Mouse (Mus musculus) monocyte, adult 2 months (primary cell): Measurements from ENCODE around the gene Ide.

Source experiments
- DNase-seq, 2 experiments: peaks; one replicate each; pipeline ENCODE4 v3.0.0; 2022; ENCODE audit warnings: low spot score in 2 of 2, low read depth in 1 of 2

Ide gene

GRCm38 (mm10) chr19:37337752-37338151 lies at the start of gene Ide:
Gene Ide, minus strand, starts transcription at chr19:37337852.
- DNase-seq: no peak

GRCm38 (mm10) chr19:37386126-37386525 lies 48.5 kb upstream of the Ide start:
- DNase-seq: no peak

- no peak for DNase-seq
These were observed 41.2 kb upstream of the Ide start for GRCm38 (mm10) chr19:37378816-37379215.

GRCm38 (mm10) chr19:37377404-37377990 lies 39.8 kb upstream of the Ide start:
- no peak for DNase-seq

DNA sequence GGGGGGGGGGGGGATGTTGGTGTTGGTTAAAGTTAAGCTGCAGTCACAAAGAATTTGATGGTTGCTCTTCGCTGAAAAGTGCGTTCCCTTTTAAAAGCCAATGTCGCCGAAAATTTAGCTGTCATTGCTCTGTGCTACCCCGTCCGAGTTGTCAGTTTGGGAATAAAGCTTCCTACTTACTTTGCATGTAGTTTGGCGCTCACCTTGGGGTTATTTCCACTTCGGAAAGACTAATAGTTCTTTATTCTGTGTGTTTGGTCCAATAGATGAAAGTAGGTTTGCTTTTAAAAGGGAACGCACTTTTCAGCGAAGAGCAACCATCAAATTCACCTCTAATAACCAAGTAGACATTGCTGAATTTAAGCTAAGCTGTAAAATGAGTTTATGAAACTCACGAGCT lies 39.2 kb upstream of the Ide start:
- no peak for DNase-seq

DNA sequence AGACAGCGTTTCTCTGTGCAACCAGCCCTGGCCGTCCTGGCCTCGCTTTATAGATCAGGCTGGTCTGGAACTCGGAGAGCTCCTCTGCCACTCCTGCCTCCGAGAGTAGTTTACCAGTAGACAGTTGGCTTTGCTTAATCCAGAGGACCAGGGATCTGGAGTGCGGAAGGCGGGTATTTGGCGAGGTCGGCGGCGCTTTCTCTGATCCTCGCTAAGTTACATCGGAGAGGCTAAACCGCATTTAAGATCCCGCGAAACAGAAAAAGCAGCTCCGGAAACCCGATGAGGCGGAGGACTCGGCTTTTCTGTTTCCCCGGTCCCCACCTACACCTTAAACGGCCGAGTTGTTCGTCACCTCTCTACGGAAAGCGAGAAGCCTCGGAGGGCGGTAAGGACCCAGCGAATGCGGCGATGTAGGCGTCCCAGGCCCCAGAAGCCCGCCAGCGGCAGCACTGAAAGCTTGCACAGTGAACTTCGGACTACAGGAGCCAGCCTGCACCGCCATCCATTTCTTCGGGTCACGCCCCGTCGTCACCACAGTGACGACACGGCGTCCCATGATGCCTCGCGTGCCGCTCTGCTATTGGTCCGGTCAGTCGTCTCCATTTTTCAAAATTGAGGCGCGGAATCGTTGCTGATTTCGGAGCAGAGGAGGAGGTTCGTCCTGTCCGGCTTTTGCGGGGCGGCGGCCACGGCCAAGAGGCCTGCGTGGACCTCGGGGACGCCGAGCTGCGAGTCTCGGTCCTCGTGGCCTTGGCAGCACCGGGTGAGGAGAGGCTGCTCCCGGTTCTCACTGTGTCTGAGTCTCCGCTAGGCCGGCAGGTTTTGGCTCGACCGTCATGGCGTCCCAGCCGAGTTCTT lies 38.3 kb upstream of the Ide start, which contains the start of gene Kif11:
Kif11 (plus strand) TSS at position 649 of the 861 bp plus-strand sequence.
- DNase-seq: peak; percentile 86 to 91

GRCm38 (mm10) chr19:37374941-37375754 lies 37.5 kb upstream of the Ide start:
- no peak for DNase-seq

DNA sequence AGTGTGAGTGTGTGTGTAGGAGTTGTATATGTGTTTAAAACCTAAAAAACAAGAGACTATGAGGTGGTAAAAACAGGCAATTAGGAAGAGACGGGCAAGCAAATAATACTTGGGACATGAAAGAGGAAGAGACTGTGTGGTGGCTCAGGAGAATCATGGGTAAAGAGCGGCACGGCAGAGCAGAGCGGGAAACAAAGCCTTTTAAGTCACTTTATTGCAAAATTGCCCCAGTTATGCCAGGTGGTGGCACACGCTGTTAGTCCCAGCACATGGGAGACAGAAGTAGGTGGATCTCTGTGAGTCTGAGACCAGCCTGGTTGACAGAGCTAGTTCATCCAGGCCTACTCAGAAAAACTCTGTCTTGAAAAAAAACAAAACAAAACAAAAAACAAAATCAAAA lies 32.7 kb upstream of the Ide start:
- peak; percentile 21 to 22 for DNase-seq

DNA sequence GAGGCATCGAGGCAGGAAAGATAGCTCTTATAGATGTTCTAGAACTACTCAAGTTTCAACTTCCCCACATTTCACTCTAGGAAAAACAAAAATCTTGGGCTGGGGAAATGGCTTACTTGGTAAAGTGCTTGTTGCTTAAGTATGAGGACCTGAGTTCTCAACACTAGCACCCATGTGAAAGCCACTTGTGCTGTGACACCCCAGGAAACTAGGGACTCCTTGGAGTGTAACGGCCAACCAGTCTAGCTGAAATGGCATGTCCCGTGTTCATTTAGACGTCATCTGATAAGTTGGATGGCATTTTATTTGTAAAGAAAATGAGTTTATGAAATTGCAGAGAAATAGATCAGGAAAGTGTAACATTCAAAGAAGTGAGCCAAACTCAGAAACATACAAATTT lies 32.3 kb upstream of the Ide start:
- peak in 1 of 2 experiments; percentile 0 for DNase-seq

- no peak for DNase-seq
These were observed 31.3 kb upstream of the Ide start for GRCm38 (mm10) chr19:37368990-37369389.

GRCm38 (mm10) chr19:37363128-37363939 lies 25.7 kb upstream of the Ide start:
- no peak for DNase-seq

- no peak for DNase-seq
These were observed 24.9 kb upstream of the Ide start for GRCm38 (mm10) chr19:37362545-37362944.

DNA sequence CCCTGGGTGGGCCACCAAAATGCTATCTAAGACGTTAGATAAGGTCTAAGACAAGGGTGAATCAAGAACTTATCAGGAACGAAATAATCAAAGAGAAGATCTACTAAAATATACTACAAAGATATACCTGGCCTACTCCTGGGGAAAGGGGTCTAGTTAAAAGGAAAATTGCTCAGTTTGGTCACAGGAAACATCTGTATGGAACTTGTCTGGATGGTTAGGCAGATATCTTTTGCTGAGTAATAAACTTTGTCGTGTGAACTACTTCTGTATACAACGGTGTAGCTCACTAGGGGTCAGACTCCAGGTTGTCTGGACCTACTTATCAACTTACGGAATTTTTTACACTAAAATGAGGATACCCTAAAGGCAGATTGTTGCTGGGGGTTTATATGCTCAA lies 22.4 kb upstream of the Ide start:
- no peak for DNase-seq

- DNase-seq: no peak
These were observed 15.7 kb upstream of the Ide start for GRCm38 (mm10) chr19:37353331-37353730.

- no peak for DNase-seq
These were observed 15.1 kb upstream of the Ide start for GRCm38 (mm10) chr19:37352756-37353155.

DNA sequence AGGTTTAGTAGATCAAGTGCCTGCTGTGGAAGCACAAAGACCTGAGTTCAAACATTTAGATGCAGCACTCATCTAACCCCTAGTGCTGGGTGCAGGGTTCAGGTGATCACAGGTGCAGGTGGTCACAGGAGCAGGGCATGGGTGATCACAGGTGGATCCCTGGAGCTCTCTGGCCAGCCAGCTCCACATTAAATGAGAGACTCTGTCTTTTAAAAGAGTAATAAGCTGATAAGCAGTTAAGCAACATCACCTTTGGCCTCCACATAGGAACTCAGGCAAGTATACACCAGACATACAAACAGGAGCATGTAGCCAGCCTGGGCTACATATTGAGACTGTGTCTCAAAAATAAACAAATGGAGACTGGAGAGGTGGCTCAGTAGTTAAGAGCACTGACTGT lies 11.3 kb upstream of the Ide start:
- no peak for DNase-seq

DNA sequence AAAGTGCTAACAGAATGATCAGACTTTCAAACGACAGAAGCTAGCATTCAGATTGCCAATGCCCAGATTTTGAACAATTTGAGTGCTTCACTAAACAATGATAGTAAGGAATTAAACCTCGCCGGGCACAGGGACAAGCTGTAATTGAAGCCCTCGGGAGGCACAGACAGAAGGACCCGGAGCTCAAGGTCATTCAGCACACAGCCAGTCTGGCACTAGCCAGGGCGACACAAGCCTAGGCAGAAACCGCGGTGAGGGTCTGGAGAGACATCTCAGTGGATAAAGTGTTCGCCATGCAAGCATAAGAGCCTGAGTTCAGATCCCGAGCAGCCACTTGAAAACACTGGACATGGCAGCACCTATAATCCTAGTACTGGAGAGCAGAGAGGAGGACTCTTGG lies 10.7 kb upstream of the Ide start:
- DNase-seq: no peak

DNA sequence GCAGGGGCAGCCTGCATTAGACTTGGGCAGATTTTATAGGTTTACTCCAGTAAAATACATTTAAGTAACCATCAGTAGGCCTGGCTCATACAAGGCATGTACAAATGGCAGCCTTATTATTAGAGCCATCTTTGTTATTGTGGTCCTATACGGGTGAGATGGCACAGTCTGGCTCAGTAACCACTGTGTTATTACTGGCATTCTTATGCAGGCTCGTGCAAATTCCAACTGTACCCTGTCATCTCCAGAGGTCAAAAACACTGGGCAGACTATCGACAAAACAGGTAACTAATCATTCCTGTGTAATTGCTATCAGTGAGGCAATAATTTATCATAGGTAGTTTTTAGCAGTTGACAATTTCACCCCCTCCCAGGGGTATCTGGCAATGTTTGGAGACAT lies 8.6 kb upstream of the Ide start:
- DNase-seq: no peak

- DNase-seq: no peak
These were observed 6.2 kb upstream of the Ide start for GRCm38 (mm10) chr19:37343899-37344298.

DNA sequence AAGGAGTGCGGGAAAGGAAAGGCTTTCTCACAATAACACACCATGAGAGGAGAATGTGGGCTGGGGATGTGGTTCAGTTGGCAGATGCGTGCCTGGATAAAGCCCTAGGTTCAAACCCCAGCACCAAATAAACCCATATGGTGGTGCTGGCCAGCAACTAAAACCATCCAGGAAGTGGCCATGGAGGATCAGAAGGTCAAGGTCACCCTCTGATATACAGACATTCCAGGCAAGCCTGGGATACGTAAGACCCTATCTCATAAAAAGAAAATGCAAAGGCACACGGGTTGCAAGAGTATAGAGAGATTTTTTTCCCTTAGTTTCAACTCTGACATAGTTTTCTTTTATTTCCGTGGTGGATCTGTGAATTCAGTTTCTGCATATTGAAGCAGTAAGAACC lies 3.3 kb upstream of the Ide start:
- DNase-seq: no peak

- no peak for DNase-seq
These were observed 2.8 kb upstream of the Ide start for GRCm38 (mm10) chr19:37340495-37340894.
